Mouse (Mus musculus): ENCODE data around the gene Gm37240. TPM values are rescaled to one million over a fixed set of nuclear protein-coding genes. Genes with fewer than 3 reads are reported as not detected.

The Gm37240 gene
- total RNA-seq, 2 experiments from 2014 or later = 35.3 to 39.6 TPM

- no peak for DNase-seq
Observed at GRCm38 (mm10) chr3:84472527-84472926, 1414.8 kb downstream of the Gm37240 start.

- DNase-seq = no peak
Observed at GRCm38 (mm10) chr3:84471146-84471545, 1416.2 kb downstream of the Gm37240 start.

GRCm38 (mm10) chr3:84468111-84468453, 1419.2 kb downstream of the Gm37240 start:
- no peak for DNase-seq

- no peak for DNase-seq
Observed at GRCm38 (mm10) chr3:84467419-84468110, 1419.8 kb downstream of the Gm37240 start.

DNA sequence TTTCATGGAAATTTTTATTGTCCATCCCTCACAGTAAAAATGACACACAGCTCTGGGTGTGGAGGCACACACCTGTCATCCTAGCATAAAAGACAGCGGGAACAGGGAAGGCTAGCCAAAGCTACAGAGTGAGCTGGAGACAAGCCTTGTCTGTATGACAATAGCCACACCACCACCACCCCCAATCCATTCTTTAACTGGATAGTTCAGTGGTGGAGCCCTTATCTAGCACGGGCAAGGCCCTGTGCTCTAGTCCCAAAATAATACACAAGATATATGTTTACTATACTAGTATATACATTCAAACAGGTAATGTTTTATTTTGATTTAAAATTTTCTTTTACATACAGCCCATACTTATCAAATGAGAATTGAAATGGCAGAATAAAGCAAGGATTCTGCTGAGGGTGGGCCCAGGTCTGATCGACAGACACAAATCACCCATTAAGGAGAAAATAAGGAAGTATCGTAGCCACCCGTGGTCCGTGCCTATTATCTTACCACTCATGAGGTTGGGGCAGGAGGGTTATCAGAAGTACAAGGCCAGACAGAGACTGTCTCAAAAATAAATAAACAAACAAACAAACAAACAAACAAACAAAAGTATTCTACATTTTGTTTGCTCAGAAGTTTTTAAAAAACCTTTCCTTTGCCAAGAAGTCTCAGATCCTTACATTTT, 1421.4 kb downstream of the Gm37240 start:
- no peak for DNase-seq

GRCm38 (mm10) chr3:84461687-84462086, 1425.6 kb downstream of the Gm37240 start:
- no peak for DNase-seq

DNA sequence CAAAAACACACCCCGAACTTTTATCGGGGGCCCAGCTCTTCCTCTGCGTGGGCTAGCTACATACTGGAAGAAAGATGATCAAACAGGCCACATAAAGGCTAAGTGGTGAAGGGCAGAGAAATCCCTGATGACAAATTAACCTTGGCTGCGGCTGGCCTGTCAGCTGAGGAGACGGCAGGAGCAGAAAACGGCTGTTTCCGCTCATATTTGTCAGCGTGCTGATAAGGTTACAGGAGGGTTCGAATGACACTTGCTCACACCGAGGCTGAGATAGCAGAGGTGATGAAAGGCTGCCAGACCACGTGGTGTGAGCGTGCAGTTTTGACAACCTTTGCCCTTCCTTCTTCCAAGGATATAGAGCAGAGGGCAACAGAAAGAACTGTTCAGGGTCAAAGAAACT, 1426.4 kb downstream of the Gm37240 start:
- DNase-seq = no peak

DNA sequence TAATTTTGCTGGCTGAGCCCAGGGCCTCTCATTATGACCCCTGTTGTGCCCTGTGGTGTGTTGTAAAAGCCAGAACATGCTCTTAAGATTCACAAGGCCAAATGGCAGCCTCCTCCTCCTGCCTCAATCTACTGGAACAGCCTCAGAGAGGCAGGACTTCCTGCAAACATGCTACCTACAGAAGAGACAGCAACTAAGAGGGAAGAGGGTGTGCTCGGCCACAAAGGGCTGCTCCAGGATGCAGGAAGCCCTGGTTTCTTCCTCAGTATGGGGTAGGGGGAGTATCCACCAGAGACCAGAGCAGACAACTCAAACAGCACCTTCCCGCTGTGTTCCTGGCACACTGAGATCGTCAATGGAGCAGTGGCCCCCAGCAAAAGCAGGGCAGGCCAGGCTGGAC, 1426.8 kb downstream of the Gm37240 start:
- no peak for DNase-seq

- DNase-seq = no peak
Observed at GRCm38 (mm10) chr3:84455733-84456417, 1431.4 kb downstream of the Gm37240 start.

DNA sequence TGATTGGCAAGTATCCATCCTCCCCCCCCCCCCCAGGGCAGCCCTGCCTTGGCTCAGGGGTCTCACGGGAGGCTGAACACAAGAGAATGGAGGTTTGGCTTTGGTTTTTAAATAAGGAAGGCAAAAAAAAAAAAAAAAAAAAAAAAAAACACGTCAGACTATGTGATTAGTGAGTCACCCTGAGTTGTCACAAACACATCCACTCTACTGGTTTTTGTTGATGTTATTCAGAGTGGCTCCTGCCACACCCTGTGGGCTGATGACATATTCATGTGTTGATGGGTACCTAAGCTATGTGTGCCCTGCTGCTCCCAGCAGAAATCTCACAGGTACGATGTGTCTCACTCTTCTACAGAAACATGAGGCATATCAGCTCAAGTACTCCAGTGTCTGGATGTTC, 1436.7 kb downstream of the Gm37240 start:
- no peak for DNase-seq

GRCm38 (mm10) chr3:84449015-84449414, 1438.3 kb downstream of the Gm37240 start:
- DNase-seq = no peak

GRCm38 (mm10) chr3:84447803-84448202, 1439.5 kb downstream of the Gm37240 start:
- no peak for DNase-seq

Small RNA genes lying within 50 kb of the gene (microRNA-seq; reads per million reads assigned to microRNA genes)
- gene Mir466k (ENCODE audit: borderline replicate concordance in 2 of 2) = 0 reads per million in 2 experiments

Other genes starting within 250 kb of the Gm37240 start
- gene Fam160a1, start 70.2 kb downstream of the Gm37240 start, total RNA-seq (2021) = 10 to 100 TPM; 55.2 to 56.6 TPM
- 1 to 10 TPM; 5.5 to 6.7 TPM for gene Glt28d2, start within 50 bp of the Gm37240 start, total RNA-seq (2021)
- gene Sh3d19, start 83.6 kb upstream of the Gm37240 start, total RNA-seq (2021) = 10 to 100 TPM; 20.0 to 20.6 TPM
- gene Prss48, start 115.0 kb upstream of the Gm37240 start, total RNA-seq (2021) = not detected

Data from gastrocnemius, postnatal 25 days (tissue).